In the genomic region with DNA sequence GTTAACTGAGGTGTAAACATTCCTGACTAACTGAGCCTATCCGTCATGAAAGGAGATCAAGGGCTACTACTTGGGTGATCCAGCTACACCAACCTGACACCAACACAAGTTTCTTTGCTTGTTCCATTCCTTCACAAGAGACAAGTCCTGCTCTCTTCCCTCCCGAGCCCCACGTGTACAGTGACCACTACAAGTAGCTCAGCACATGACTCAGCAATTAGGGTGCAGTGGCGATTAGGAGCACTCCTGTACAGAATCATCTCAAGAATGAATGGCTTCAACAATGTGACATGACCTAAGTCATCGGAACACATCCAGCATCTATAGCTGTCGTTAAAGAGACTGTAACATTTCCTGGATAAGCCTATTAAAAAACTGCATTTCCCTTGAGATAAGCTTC, we compare ENCODE assay signal across 30 mouse cellular contexts. TPM values are rescaled to one million over a fixed set of nuclear protein-coding genes. Genes with fewer than 3 reads are reported as not detected.
DNase-seq lines count a peak whose midpoint lies in the region; ATAC-seq and TF ChIP-seq lines count a peak whose summit lies in the region.
"Had no signal": no experiment of that assay in that cellular context is flagged by ENCODE, and none has a peak within 500 bp of the region (broad histone marks: within the 10 kb centered on the region; RNA-seq: fewer than 3 reads in every experiment).

No protein-coding gene starts in this region.

- TF ChIP-seq EP300 in lung, postnatal 0 days (IDR thresholded peaks at IDR 0.05), result no peak

- H3K36me3 ChIP-seq in kidney, adult 2 months (ENCODE audit: control insufficient read depth, insufficient read depth, low read length), result peaks cover 13% of the 10 kb centered on the region
- H3K36me3 ChIP-seq in kidney, embryonic 14.5 days (ENCODE audit: control insufficient read depth, insufficient read depth, low read length), result peaks cover 86% of the 10 kb centered on the region
- peaks cover 26% of the 10 kb centered on the region for H3K36me3 ChIP-seq in lung, postnatal 0 days (ENCODE audit: insufficient read depth, low read length)
- H3K36me3 ChIP-seq in midbrain, embryonic 11.5 days (ENCODE audit: control insufficient read depth, insufficient read depth, low read length), result peaks cover 17% of the 10 kb centered on the region

- H3K27me3 ChIP-seq in kidney, adult 2 months (replicated peaks; ENCODE audit: control insufficient read depth, insufficient read depth, low read length), result no peaks in the 10 kb centered on the region
- no peaks in the 10 kb centered on the region for H3K27me3 ChIP-seq in kidney, embryonic 14.5 days (ENCODE audit: control insufficient read depth, insufficient read depth, low read length)
- H3K27me3 ChIP-seq in lung, postnatal 0 days (replicated peaks; ENCODE audit: insufficient read depth, low read length), result no peaks in the 10 kb centered on the region
- no peaks in the 10 kb centered on the region for H3K27me3 ChIP-seq in midbrain, embryonic 11.5 days (ENCODE audit: control insufficient read depth, insufficient read depth, low read length)
- H3K27me3 ChIP-seq: embryonic facial prominence, embryonic 13.5 days; forebrain, embryonic 13.5 days; heart, embryonic 13.5 days; limb, embryonic 15.5 days; midbrain, embryonic 12.5 days had no signal

- H3K4me2 ChIP-seq in kidney, embryonic 14.5 days (replicated peaks; ENCODE audit: low read depth, low read length), result no peak overlapping the region
- no peak overlapping the region for H3K4me2 ChIP-seq in lung, postnatal 0 days (replicated peaks; ENCODE audit: low read depth, low read length)
- H3K4me2 ChIP-seq in midbrain, embryonic 11.5 days, result no peak overlapping the region
- H3K4me2 ChIP-seq: embryonic facial prominence, embryonic 13.5 days; forebrain, embryonic 13.5 days; heart, embryonic 13.5 days; limb, embryonic 15.5 days; midbrain, embryonic 12.5 days had no signal

- TF ChIP-seq CTCF in kidney, adult 2 months (conservative IDR thresholded peaks at IDR 0.05; ENCODE audit: insufficient read depth, insufficient read length, low read depth, low read length), result no peak
- no peak for TF ChIP-seq CTCF in lung, postnatal 0 days (IDR thresholded peaks at IDR 0.05)

- no peak overlapping the region for H3K9ac ChIP-seq in kidney, embryonic 14.5 days (ENCODE audit: low read depth, low read length)
- no peak overlapping the region for H3K9ac ChIP-seq in lung, postnatal 0 days (replicated peaks; ENCODE audit: low read depth)
- no peak overlapping the region for H3K9ac ChIP-seq in midbrain, embryonic 11.5 days (ENCODE audit: low read length)
- H3K9ac ChIP-seq: embryonic facial prominence, embryonic 13.5 days; forebrain, embryonic 13.5 days; heart, embryonic 13.5 days; limb, embryonic 15.5 days; midbrain, embryonic 12.5 days had no signal

- 43% methylated on average over 6 of the region's 6 CpGs for WGBS in kidney, adult 2 months
- 59% methylated on average over 6 of the region's 6 CpGs for WGBS in kidney, embryonic 14.5 days
- 49% methylated on average over 6 of the region's 6 CpGs for WGBS in lung, postnatal 0 days
- 79% methylated on average over 6 of the region's 6 CpGs for WGBS in midbrain, embryonic 11.5 days

- ATAC-seq in kidney, embryonic 14.5 days (ENCODE audit: low FRiP score, low TSS enrichment), result no peak
- peak; percentile 21; the same call in 1 of the 2 replicates for ATAC-seq in lung, postnatal 0 days
- ATAC-seq in megakaryocyte-erythroid progenitor cell, adult 5-6 weeks (replicated peaks; ENCODE audit: low FRiP score, low TSS enrichment, poor library complexity, severe bottlenecking), result peak; percentile 36
- ATAC-seq in midbrain, embryonic 11.5 days (ENCODE audit: low FRiP score), result no peak
- ATAC-seq: CD4-positive, CD25-positive, alpha-beta regulatory T cell, adult 4 months; forebrain, embryonic 13.5 days; intestine, postnatal 0 days had no signal

- no peak for TF ChIP-seq POLR2A in kidney, adult 2 months (IDR thresholded peaks at IDR 0.05; ENCODE audit: low read depth, low read length)

- no peak overlapping the region for H3K4me3 ChIP-seq in kidney, adult 2 months (ENCODE audit: insufficient read depth, low read depth, low read length)
- no peak overlapping the region for H3K4me3 ChIP-seq in kidney, embryonic 14.5 days (ENCODE audit: low read length)
- no peak overlapping the region for H3K4me3 ChIP-seq in lung, postnatal 0 days (ENCODE audit: low read depth, low read length)
- H3K4me3 ChIP-seq in midbrain, embryonic 11.5 days (ENCODE audit: low read depth, low read length), result no peak overlapping the region
- H3K4me3 ChIP-seq: embryonic facial prominence, embryonic 13.5 days; forebrain, embryonic 13.5 days; heart, embryonic 13.5 days; left cerebral cortex, adult 2 months; limb, embryonic 15.5 days; midbrain, embryonic 12.5 days had no signal

- DNase-seq in kidney, adult 2 months, result no peak
- DNase-seq in lung, postnatal 0 days (ENCODE audit: low spot score), result no peak
- no peak for DNase-seq in lung, postnatal 14 days
- peak; percentile 32 for DNase-seq in Muller cell, postnatal 12 days (ENCODE audit: inconsistent ontology term)
- no peak for DNase-seq in midbrain, embryonic 11.5 days (ENCODE audit: low spot score, missing footprints)
- no peak for DNase-seq in layer of hippocampus, postnatal 36 days
- DNase-seq: adrenal gland, postnatal 10 days; cerebellum, adult 2 months; cerebellum, postnatal 25 days; embryo, embryonic 11 days; heart, adult 18-20 months; heart, postnatal 14 days; left cerebral cortex, postnatal 4 days; lung, adult 18-20 months; thymus, postnatal 14 days had no signal

- peaks cover 38% of the 10 kb centered on the region for H3K4me1 ChIP-seq in kidney, adult 2 months (ENCODE audit: control insufficient read depth, insufficient read depth, low read length)
- 0 out of 2 replicates have a peak, but pooled peaks cover 6% of the 10 kb centered on the region for H3K4me1 ChIP-seq in kidney, embryonic 14.5 days (ENCODE audit: control insufficient read depth, insufficient read depth, low read length)
- 0 out of 2 replicates have a peak, but pooled peaks cover 4% of the 10 kb centered on the region for H3K4me1 ChIP-seq in lung, postnatal 0 days (ENCODE audit: insufficient read depth, low read depth, low read length)
- no peaks in the 10 kb centered on the region for H3K4me1 ChIP-seq in midbrain, embryonic 11.5 days (ENCODE audit: control insufficient read depth, insufficient read depth, low read length)
- H3K4me1 ChIP-seq: embryonic facial prominence, embryonic 13.5 days; forebrain, embryonic 13.5 days; heart, embryonic 13.5 days; limb, embryonic 15.5 days; midbrain, embryonic 12.5 days had no signal

- no peaks in the 10 kb centered on the region for H3K9me3 ChIP-seq in kidney, embryonic 14.5 days (ENCODE audit: control insufficient read depth, low read length)
- H3K9me3 ChIP-seq in lung, postnatal 0 days (ENCODE audit: low read length), result no peaks in the 10 kb centered on the region
- no peaks in the 10 kb centered on the region for H3K9me3 ChIP-seq in midbrain, embryonic 11.5 days (ENCODE audit: control insufficient read depth, low read length)
- H3K9me3 ChIP-seq: embryonic facial prominence, embryonic 13.5 days; forebrain, embryonic 13.5 days; G1E; heart, embryonic 13.5 days; limb, embryonic 15.5 days; midbrain, embryonic 12.5 days had no signal

- H3K27ac ChIP-seq in kidney, adult 2 months (ENCODE audit: insufficient read depth, low read depth, low read length), result peak overlapping the region; percentile 74
- no peak overlapping the region for H3K27ac ChIP-seq in kidney, embryonic 14.5 days (ENCODE audit: low read depth, low read length)
- no peak overlapping the region for H3K27ac ChIP-seq in lung, postnatal 0 days (ENCODE audit: low read length)
- no peak overlapping the region for H3K27ac ChIP-seq in midbrain, embryonic 11.5 days (ENCODE audit: low read depth, low read length)
- H3K27ac ChIP-seq: embryonic facial prominence, embryonic 13.5 days; forebrain, embryonic 13.5 days; heart, embryonic 13.5 days; left cerebral cortex, adult 2 months; limb, embryonic 15.5 days; midbrain, embryonic 12.5 days had no signal

RNA-seq across cellular contexts. Expression of a gene that starts 10.3 kb away (rescaled TPM):
- 99.8 and 102 TPM in 2 replicates for polyA plus RNA-seq in kidney, adult 2 months (2012; rRNA removed)
- 141 and 174 TPM in 2 replicates for polyA plus RNA-seq in kidney, embryonic 14.5 days (2014; fragmentation: Nextera tagmentation; extraction: Ambion mirVana)
- polyA plus RNA-seq in lung, postnatal 0 days (2015; fragmentation: Nextera tagmentation; extraction: Ambion mirVana), result 211 and 242 TPM in 2 replicates
- 32.9 and 35.4 TPM in 2 replicates for total RNA-seq in megakaryocyte-erythroid progenitor cell, adult 5-6 weeks (2014; fragmentation: Nextera tagmentation)
- total RNA-seq in megakaryocyte-erythroid progenitor cell, adult 5-6 weeks (2017), result 32.5 and 52.3 TPM in 2 replicates
- polyA plus RNA-seq in midbrain, embryonic 11.5 days (2014; fragmentation: Nextera tagmentation; extraction: Ambion mirVana), result 126 and 133 TPM in 2 replicates
- total RNA-seq in layer of hippocampus, postnatal 36 days (2021), result 100 to 1,000 TPM; 109 to 139 TPM

RNA-seq across cellular contexts. Expression of a gene that starts 11.3 kb away (rescaled TPM):
- 7.8 and 9.4 TPM in 2 replicates for polyA plus RNA-seq in kidney, adult 2 months (2012; rRNA removed)
- 11.1 and 21.3 TPM in 2 replicates for polyA plus RNA-seq in kidney, embryonic 14.5 days (2014; fragmentation: Nextera tagmentation; extraction: Ambion mirVana)
- polyA plus RNA-seq in lung, postnatal 0 days (2015; fragmentation: Nextera tagmentation; extraction: Ambion mirVana), result 13.4 and 13.9 TPM in 2 replicates
- total RNA-seq in megakaryocyte-erythroid progenitor cell, adult 5-6 weeks (2014; fragmentation: Nextera tagmentation), result 16.7 and 23.1 TPM in 2 replicates
- 34.6 and 42.4 TPM in 2 replicates for total RNA-seq in megakaryocyte-erythroid progenitor cell, adult 5-6 weeks (2017)
- 26.2 and 27.4 TPM in 2 replicates for polyA plus RNA-seq in midbrain, embryonic 11.5 days (2014; fragmentation: Nextera tagmentation; extraction: Ambion mirVana)
- 10 to 100 TPM; 18.0 to 19.1 TPM for total RNA-seq in layer of hippocampus, postnatal 36 days (2021)

RNA-seq across cellular contexts. Expression of a gene that starts 38.8 kb away (rescaled TPM):
- polyA plus RNA-seq in kidney, adult 2 months (2012; rRNA removed), result 0.03 and 0.10 TPM in 2 replicates
- polyA plus RNA-seq in kidney, embryonic 14.5 days (2014; fragmentation: Nextera tagmentation; extraction: Ambion mirVana), result not detected in 2 replicates
- 0.15 TPM in 1 of 2 replicates, not detected in the other for polyA plus RNA-seq in lung, postnatal 0 days (2015; fragmentation: Nextera tagmentation; extraction: Ambion mirVana)
- not detected in 2 replicates for total RNA-seq in megakaryocyte-erythroid progenitor cell, adult 5-6 weeks (2014; fragmentation: Nextera tagmentation)
- total RNA-seq in megakaryocyte-erythroid progenitor cell, adult 5-6 weeks (2017), result 5.1 TPM in 1 of 2 replicates, not detected in the other
- polyA plus RNA-seq in midbrain, embryonic 11.5 days (2014; fragmentation: Nextera tagmentation; extraction: Ambion mirVana), result not detected in 2 replicates
- total RNA-seq in layer of hippocampus, postnatal 36 days (2021), result not detected
- total RNA-seq: adrenal gland, postnatal 10 days; gastrocnemius, adult 8-10 months; heart, adult 18-20 months; heart, postnatal 14 days; left cerebral cortex, adult 2 months; left cerebral cortex, postnatal 4 days; neutrophil, adult 5-6 weeks had no signal
- polyA plus RNA-seq: CD4-positive, CD25-positive, alpha-beta regulatory T cell, adult 4 months; cerebellum, adult 2 months; embryonic facial prominence, embryonic 13.5 days; forebrain, embryonic 13.5 days; heart, embryonic 13.5 days; hindbrain, embryonic 11.5 days; intestine, postnatal 0 days; limb, embryonic 15.5 days; small intestine, adult 2 months had no signal

Comparison
In these comparisons a context has a peak if more than half of its experiments do, and no peak if none do; other contexts are left out.
1. ATAC-seq: peak in lung, postnatal 0 days (single experiment) and megakaryocyte-erythroid progenitor cell, adult 5-6 weeks (single experiment); none in kidney, embryonic 14.5 days (single experiment) and midbrain, embryonic 11.5 days (single experiment).